Mouse (Mus musculus): ENCODE data around the gene Sox11. TPM values are rescaled to one million over a fixed set of nuclear protein-coding genes. Genes with fewer than 3 reads are reported as not detected.

Sox11 gene
- polyA plus RNA-seq, 1 experiment from 2014 or later = 470 TPM

GRCm38 (mm10) chr12:27293208-27293607 is 49.2 kb downstream of the Sox11 start:
- no peak overlapping the region for H3K9ac ChIP-seq
- H3K4me2 ChIP-seq = no peak overlapping the region
- WGBS = 18% methylated on average over 1 of the region's 1 CpGs
- H3K27me3 ChIP-seq (replicated peaks) = no peaks in the 10 kb centered on the region
- H3K36me3 ChIP-seq (replicated peaks) = no peaks in the 10 kb centered on the region
- H3K4me1 ChIP-seq = peaks cover 16% of the 10 kb centered on the region
- H3K4me3 ChIP-seq = no peak overlapping the region
- no peaks in the 10 kb centered on the region for H3K9me3 ChIP-seq
- no peak overlapping the region for H3K27ac ChIP-seq
- no peak for ATAC-seq (replicated peaks)
